Mouse (Mus musculus): ENCODE measurements around the gene Jmjd4. TPM values are rescaled to one million over a fixed set of nuclear protein-coding genes. Genes with fewer than 3 reads are reported as not detected.

Jmjd4 gene
- polyA plus RNA-seq, 1 experiment = 17.9 TPM

DNA sequence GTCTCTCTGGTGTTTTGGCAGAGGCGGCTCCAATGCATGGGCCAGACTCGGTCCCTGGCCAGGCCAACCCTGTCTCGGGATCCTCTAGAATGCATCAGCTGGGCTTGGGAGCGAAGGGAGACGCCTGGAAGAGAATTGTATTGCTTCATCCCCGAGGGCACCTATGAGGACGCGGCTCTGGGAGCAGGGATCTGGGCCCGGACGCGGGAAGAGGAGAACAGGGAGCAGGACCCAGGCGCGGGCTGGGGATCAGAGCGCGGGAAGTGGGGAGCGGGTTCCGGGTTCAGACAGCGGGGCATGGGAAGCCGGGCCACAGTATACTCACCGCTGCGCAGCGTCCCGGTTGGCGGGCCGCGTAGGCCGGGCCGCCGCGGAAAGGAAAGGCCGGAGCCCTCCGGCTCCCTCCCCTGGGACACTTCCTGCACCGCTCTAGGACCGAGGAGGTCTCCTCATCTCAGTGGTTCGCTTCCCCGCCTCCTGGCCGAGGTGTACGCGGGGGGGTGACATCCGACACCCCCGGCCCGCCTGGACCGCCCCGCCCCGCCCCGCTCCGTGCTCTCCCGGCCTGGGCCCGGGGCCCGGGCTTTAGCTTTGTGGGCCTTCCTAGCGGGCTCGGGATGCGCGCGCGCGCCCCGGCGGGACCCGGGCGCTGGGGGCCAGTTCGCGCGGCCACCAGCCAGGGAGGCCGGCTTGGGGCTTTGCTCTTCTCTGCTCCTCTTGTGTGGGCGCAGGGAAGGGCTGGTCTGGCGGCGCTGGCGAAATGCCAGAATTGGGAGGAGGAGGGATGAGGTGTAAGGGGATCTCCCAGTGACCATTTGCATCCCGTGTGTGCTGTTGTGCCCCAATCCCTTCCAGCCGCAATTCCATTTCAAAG is 56.2 kb downstream of the Jmjd4 start:
- peak; percentile 95 for DNase-seq (ENCODE audit: low read depth)
- peak; percentile 47 for TF ChIP-seq POLR2A (IDR thresholded peaks at IDR 0.05; ENCODE audit: borderline replicate concordance, extremely low read depth, insufficient read depth, insufficient read length, poor library complexity, severe bottlenecking)
- TF ChIP-seq CTCF (IDR thresholded peaks at IDR 0.05; ENCODE audit: borderline replicate concordance, extremely low read depth, insufficient read depth, insufficient read length) = no peak

DNA sequence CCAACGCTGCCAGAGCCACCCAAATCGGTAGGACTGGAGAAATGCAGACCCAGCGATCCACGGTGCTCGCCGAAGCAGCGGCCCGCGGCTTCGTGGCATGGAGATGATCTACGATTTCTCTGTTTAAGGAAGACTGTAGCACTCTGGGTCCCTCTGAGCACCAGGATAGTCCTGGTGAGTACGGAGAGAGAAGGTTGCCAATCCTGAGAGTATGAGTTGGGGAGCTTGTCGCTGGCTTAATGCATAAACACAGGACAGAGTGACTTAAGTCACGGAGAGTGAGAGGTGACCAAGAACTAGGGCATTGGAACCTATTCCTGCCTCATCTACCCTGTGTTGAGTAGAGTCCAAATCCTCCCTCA is 56.8 kb downstream of the Jmjd4 start:
- no peak for DNase-seq (ENCODE audit: low read depth)
- no peak for TF ChIP-seq POLR2A (IDR thresholded peaks at IDR 0.05; ENCODE audit: borderline replicate concordance, extremely low read depth, insufficient read depth, insufficient read length, poor library complexity, severe bottlenecking)
- TF ChIP-seq CTCF (IDR thresholded peaks at IDR 0.05; ENCODE audit: borderline replicate concordance, extremely low read depth, insufficient read depth, insufficient read length) = no peak

Other genes with a start within 250 kb of the Jmjd4 start
- gene Mrpl55, start 247.6 kb upstream of the Jmjd4 start, polyA plus RNA-seq (2012; rRNA removed) = 45.5 and 58.2 TPM in 2 replicates
- gene 2310033P09Rik, start 241.7 kb upstream of the Jmjd4 start, polyA plus RNA-seq (2012; rRNA removed) = 32.4 and 37.2 TPM in 2 replicates
- 565 and 655 TPM in 2 replicates for gene Arf1, start 221.8 kb upstream of the Jmjd4 start, polyA plus RNA-seq (2012; rRNA removed)
- gene Wnt3a, start 159.3 kb upstream of the Jmjd4 start, polyA plus RNA-seq (2012; rRNA removed) = 0.50 and 1.1 TPM in 2 replicates
- 3.2 and 4.5 TPM in 2 replicates for gene Wnt9a, start 143.1 kb upstream of the Jmjd4 start, polyA plus RNA-seq (2012; rRNA removed)
- 0.08 and 0.28 TPM in 2 replicates for gene Prss38, start 74.4 kb upstream of the Jmjd4 start, polyA plus RNA-seq (2012; rRNA removed)
- gene Snap47, start 1.1 kb downstream of the Jmjd4 start, polyA plus RNA-seq (2012; rRNA removed) = 298 and 341 TPM in 2 replicates
- 6.9 and 7.0 TPM in 2 replicates for gene Zfp867, start 22.4 kb downstream of the Jmjd4 start, polyA plus RNA-seq (2012; rRNA removed)
- 12.6 and 16.4 TPM in 2 replicates for gene Zkscan17, start 76.7 kb downstream of the Jmjd4 start, polyA plus RNA-seq (2012; rRNA removed)
- gene Nlrp3, start 91.5 kb downstream of the Jmjd4 start, polyA plus RNA-seq (2012; rRNA removed) = 0.24 and 0.33 TPM in 2 replicates
- not detected in 2 replicates for gene Olfr222, start 126.2 kb downstream of the Jmjd4 start, polyA plus RNA-seq (2012; rRNA removed)
- gene Olfr223, start 143.2 kb downstream of the Jmjd4 start, polyA plus RNA-seq (2012; rRNA removed) = not detected in 2 replicates
- gene Mprip, start 211.3 kb downstream of the Jmjd4 start, polyA plus RNA-seq (2012; rRNA removed) = 100 and 146 TPM in 2 replicates